Mouse (Mus musculus) liver, embryonic 16.5 days (tissue): ENCODE results near the gene Amn. TPM values are rescaled to one million over a fixed set of nuclear protein-coding genes. Genes with fewer than 3 reads are reported as not detected.

Experiments
- ATAC-seq: fragments of 200-750 bp; cut with Nextera tagmentation; 2 replicates; pipeline ENCODE4 v1.8.0; 2017; ENCODE audit warnings: low read depth, mild to moderate bottlenecking, moderate number of reproducible peaks, moderate library complexity
- H3K27ac ChIP-seq: fragments of 300-500 bp; sonication (generic); 2 replicates; pipeline ENCODE4 v1.5.1; 2014; ENCODE audit warnings: mild to moderate bottlenecking, low read length
- H3K27me3 ChIP-seq: fragments of 300-500 bp; sonication (generic); 2 replicates; pipeline ENCODE4 v1.6.1; 2014; ENCODE audit warnings: low read depth, low read length, mixed read lengths; ENCODE audit not compliant: control insufficient read depth, insufficient read depth
- H3K36me3 ChIP-seq: fragments of 300-500 bp; sonication (generic); 2 replicates; pipeline ENCODE4 v1.6.1; 2014; ENCODE audit warnings: mild to moderate bottlenecking; ENCODE audit not compliant: control insufficient read depth, insufficient read depth
- H3K4me1 ChIP-seq: fragments of 300-500 bp; sonication (generic); 2 replicates; pipeline ENCODE4 v1.6.1; 2014; ENCODE audit warnings: low read depth, low read length, mixed read lengths; ENCODE audit not compliant: control insufficient read depth
- H3K4me2 ChIP-seq: fragments of 300-500 bp; sonication (generic); 2 replicates; pipeline ENCODE4 v1.6.1; 2014; ENCODE audit warnings: low read depth, low read length, mixed read lengths
- H3K4me3 ChIP-seq: fragments of 300-500 bp; sonication (generic); 2 replicates; pipeline ENCODE4 v1.5.1; 2014; ENCODE audit warnings: low read depth, mild to moderate bottlenecking, low read length
- H3K9ac ChIP-seq: fragments of 300-500 bp; sonication (generic); 2 replicates; pipeline ENCODE4 v1.6.1; 2014; ENCODE audit warnings: low read depth, low read length
- H3K9me3 ChIP-seq: fragments of 300-500 bp; sonication (generic); replicated peaks from 2 replicates; pipeline ENCODE4 v1.6.1; 2016; ENCODE audit warnings: low read length; ENCODE audit not compliant: control insufficient read depth
- WGBS: fragments of 180-500 bp; shearing (Covaris S2); extraction: QIAGEN DNeasy Blood & Tissue Kit; methylation state at CpG from one replicate; pipeline ENCODE4 v1.1.7; 2014; ENCODE audit not compliant: insufficient replicate concordance; 5-methylcytosine and 5-hydroxymethylcytosine counted together
- polyA plus RNA-seq: library from polyadenylated mRNA; unstranded; fragments of >200 nt; fragmentation: Nextera tagmentation; extraction: Ambion mirVana; gene quantifications from 2 replicates; pipeline ENCODE4 v1.2.1, GENCODE M21; 2015

The Amn gene
- polyA plus RNA-seq, 1 experiment from 2014 or later: 2.2 TPM

DNA sequence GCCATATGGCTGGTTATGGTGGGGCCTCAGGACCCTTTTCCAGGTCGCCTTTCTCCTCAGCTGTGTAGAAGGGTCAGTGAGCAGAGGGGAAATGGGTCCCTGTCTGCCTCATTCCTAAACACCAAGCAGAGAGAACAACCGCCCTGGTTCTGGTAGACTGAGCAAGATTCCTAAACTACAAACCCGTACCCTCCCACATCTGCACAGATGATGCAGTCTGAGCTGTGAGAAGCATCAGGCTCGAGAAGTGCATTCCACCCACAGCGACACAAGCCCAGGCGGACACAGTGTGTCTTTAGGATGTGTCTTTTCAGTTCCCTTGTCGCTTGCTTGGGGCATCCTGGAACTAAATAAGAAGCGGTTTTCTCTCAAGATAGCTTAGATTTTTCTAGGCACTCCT, 20.8 kb upstream of the Amn start:
- ATAC-seq: no peak
- WGBS: 78% methylated on average over 8 of the region's 8 CpGs
- H3K4me1 ChIP-seq: peaks cover 14% of the 10 kb centered on the region
- no peaks in the 10 kb centered on the region for H3K27me3 ChIP-seq
- no peaks in the 10 kb centered on the region for H3K9me3 ChIP-seq
- no peak overlapping the region for H3K4me3 ChIP-seq
- H3K9ac ChIP-seq: no peak overlapping the region
- no peak overlapping the region for H3K4me2 ChIP-seq
- no peak overlapping the region for H3K27ac ChIP-seq
- no peaks in the 10 kb centered on the region for H3K36me3 ChIP-seq

- Histone ChIP-seq H3K4me3 (no peak overlapping the region), H3K27ac (no peak overlapping the region), H3K9me3 (no peaks in the 10 kb centered on the region), H3K27me3 (no peaks in the 10 kb centered on the region), H3K4me2 (no peak overlapping the region), H3K36me3 (no peaks in the 10 kb centered on the region), H3K9ac (no peak overlapping the region), H3K4me1 (peaks cover 14% of the 10 kb centered on the region)
- WGBS: 70% methylated on average over 9 of the region's 9 CpGs
- ATAC-seq: no peak
Measured at GRCm38 (mm10) chr12:111251227-111251626, 19.7 kb upstream of the Amn start.

- no peak overlapping the region for H3K9ac ChIP-seq
- ATAC-seq: no peak
- H3K27me3 ChIP-seq: no peaks in the 10 kb centered on the region
- no peaks in the 10 kb centered on the region for H3K9me3 ChIP-seq
- no peaks in the 10 kb centered on the region for H3K36me3 ChIP-seq
- H3K4me3 ChIP-seq: no peak overlapping the region
- H3K4me2 ChIP-seq: no peak overlapping the region
- H3K4me1 ChIP-seq: peaks cover 26% of the 10 kb centered on the region
- no peak overlapping the region for H3K27ac ChIP-seq
- 87% methylated on average over 16 of the region's 16 CpGs for WGBS
Measured at GRCm38 (mm10) chr12:111263650-111264049, 7.2 kb upstream of the Amn start.

DNA sequence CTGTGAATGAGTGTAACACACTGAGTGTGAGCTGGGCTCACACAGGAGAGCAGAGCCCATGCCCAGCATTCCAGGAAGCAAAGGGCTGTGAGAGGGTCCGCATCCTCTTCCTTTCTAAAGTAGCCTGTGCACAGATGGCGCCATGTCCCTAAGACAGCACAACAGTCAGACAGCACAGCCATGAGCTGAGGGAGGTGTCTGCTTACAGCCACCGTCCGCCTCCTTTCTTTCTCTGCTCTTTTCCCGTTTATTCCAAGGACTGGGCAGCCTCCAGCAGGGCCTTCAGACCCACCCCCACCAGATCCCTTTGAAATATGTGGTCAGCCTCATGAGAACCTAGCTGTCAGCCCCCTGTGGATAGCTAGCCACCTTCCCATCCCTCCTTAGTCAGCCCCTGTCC, 5.7 kb upstream of the Amn start:
- Histone ChIP-seq H3K9ac (no peak overlapping the region), H3K9me3 (no peaks in the 10 kb centered on the region), H3K4me3 (no peak overlapping the region), H3K4me1 (peaks cover 34% of the 10 kb centered on the region), H3K27ac (no peak overlapping the region), H3K4me2 (no peak overlapping the region), H3K27me3 (peaks cover 5% of the 10 kb centered on the region), H3K36me3 (no peaks in the 10 kb centered on the region)
- ATAC-seq: no peak
- 75% methylated on average over 5 of the region's 5 CpGs for WGBS

DNA sequence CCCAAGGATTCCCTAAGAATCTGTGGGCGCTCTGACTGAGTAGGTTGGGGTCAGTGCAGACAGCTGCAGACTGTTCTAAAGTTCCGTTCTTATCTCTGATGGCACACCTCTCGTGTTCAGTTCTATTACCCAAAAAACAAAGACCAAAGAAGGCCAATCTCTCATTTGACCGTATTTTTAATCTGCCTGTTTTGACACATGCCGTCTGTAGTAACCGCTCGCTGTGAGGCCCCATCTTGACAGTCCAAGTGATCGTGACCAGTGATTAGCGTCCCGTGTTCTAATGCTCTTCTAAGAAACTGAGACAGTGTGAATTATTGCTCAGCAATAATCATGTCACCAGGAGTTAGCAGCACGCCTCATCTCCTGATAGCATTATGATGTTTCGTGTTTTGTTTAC, 4.3 kb upstream of the Amn start:
- peak overlapping the region; percentile 11; the same call in 1 of the 2 replicates for H3K4me2 ChIP-seq
- H3K4me3 ChIP-seq: no peak overlapping the region
- H3K9me3 ChIP-seq: no peaks in the 10 kb centered on the region
- peaks cover 19% of the 10 kb centered on the region for H3K27me3 ChIP-seq
- ATAC-seq: peak; percentile 52
- peaks cover 41% of the 10 kb centered on the region for H3K4me1 ChIP-seq
- H3K27ac ChIP-seq: peak overlapping the region; percentile 46
- no peaks in the 10 kb centered on the region for H3K36me3 ChIP-seq
- H3K9ac ChIP-seq: no peak overlapping the region
- 28% methylated on average over 12 of the region's 12 CpGs for WGBS

DNA sequence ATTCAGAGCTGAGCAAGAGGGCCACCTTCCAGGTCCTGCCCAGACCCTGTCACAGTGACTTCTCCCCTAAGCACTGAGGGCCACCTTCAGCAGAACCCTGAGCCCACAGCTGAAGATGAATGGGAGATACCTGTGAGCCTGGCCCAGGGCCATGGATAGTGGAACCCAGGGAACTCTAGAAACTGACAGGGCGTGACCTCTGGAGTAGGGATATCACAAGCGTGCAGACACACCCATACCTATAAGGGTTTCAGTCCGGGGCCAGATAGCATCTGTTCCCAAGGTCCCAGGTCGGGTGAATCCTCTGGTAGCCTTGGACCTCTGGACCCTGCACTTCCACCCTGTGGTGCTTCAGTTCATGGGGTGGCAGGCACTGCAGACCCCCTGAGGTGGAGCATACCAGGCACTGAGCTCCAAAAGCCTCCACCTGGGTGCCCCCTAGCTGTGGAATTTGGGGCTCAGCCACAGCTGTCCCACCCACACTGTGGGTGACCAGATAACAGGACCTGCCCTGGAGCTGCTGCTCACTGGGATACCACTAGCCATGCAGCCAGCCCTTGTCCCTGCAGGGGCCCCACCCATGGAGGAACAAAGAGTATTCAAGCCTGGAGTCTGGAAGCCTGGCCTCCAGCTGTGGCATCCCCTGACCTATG, 3.1 kb upstream of the Amn start:
- no peak overlapping the region for H3K4me3 ChIP-seq
- H3K36me3 ChIP-seq: no peaks in the 10 kb centered on the region
- WGBS: 30% methylated on average over 4 of the region's 4 CpGs
- H3K9ac ChIP-seq: no peak overlapping the region
- peak; percentile 88 for ATAC-seq
- peaks cover 43% of the 10 kb centered on the region for H3K4me1 ChIP-seq
- no peaks in the 10 kb centered on the region for H3K9me3 ChIP-seq
- H3K27me3 ChIP-seq: peaks cover 31% of the 10 kb centered on the region
- peak overlapping the region; percentile 6; the same call in 1 of the 2 replicates for H3K4me2 ChIP-seq
- peak overlapping the region; percentile 71; the same call in 1 of the 2 replicates for H3K27ac ChIP-seq

GRCm38 (mm10) chr12:111271406-111271805, 511 bp downstream of the Amn start:
- H3K9me3 ChIP-seq: no peaks in the 10 kb centered on the region
- peak overlapping the region; percentile 28 for H3K4me2 ChIP-seq
- peaks cover 47% of the 10 kb centered on the region for H3K4me1 ChIP-seq
- H3K36me3 ChIP-seq: no peaks in the 10 kb centered on the region
- peaks cover 67% of the 10 kb centered on the region for H3K27me3 ChIP-seq
- WGBS: 9% methylated on average over 25 of the region's 28 CpGs
- H3K4me3 ChIP-seq: 0 out of 2 replicates have a peak overlapping the region, but pooled peaks have one; percentile 13
- no peak overlapping the region for H3K9ac ChIP-seq
- H3K27ac ChIP-seq: no peak overlapping the region
- no peak for ATAC-seq

GRCm38 (mm10) chr12:111271966-111272365, 1.1 kb downstream of the Amn start:
- Histone ChIP-seq H3K36me3 (no peaks in the 10 kb centered on the region), H3K9ac (no peak overlapping the region), H3K9me3 (no peaks in the 10 kb centered on the region), H3K4me1 (peaks cover 44% of the 10 kb centered on the region), H3K27ac (no peak overlapping the region), H3K4me2 (0 out of 2 replicates have a peak overlapping the region, but pooled peaks have one; percentile 1), H3K4me3 (no peak overlapping the region), H3K27me3 (peaks cover 72% of the 10 kb centered on the region)
- ATAC-seq: no peak
- WGBS: 20% methylated on average over 8 of the region's 8 CpGs

GRCm38 (mm10) chr12:111272420-111272819, 1.5 kb downstream of the Amn start:
- no peak for ATAC-seq
- no peaks in the 10 kb centered on the region for H3K9me3 ChIP-seq
- no peak overlapping the region for H3K9ac ChIP-seq
- no peak overlapping the region for H3K27ac ChIP-seq
- 16% methylated on average over 12 of the region's 12 CpGs for WGBS
- H3K4me1 ChIP-seq: peaks cover 39% of the 10 kb centered on the region
- H3K4me2 ChIP-seq: no peak overlapping the region
- H3K4me3 ChIP-seq: no peak overlapping the region
- no peaks in the 10 kb centered on the region for H3K36me3 ChIP-seq
- peaks cover 76% of the 10 kb centered on the region for H3K27me3 ChIP-seq
